23 mouse cellular contexts compared by ENCODE assay signal in genomic region chr3:65626290-65626914, GRCm38 (mm10). TPM values are rescaled to one million over a fixed set of nuclear protein-coding genes. Genes with fewer than 3 reads are reported as not detected.
DNase-seq lines count a peak whose midpoint lies in the region; ATAC-seq and TF ChIP-seq lines count a peak whose summit lies in the region.
"Had no signal": no experiment of that assay in that cellular context is flagged by ENCODE, and none has a peak within 500 bp of the region (broad histone marks: within the 10 kb centered on the region; RNA-seq: fewer than 3 reads in every experiment).

No protein-coding gene starts in this region.

- ATAC-seq in intestine, postnatal 0 days, result no peak
- no peak for ATAC-seq in intestine, embryonic 15.5 days
- no peak for ATAC-seq in embryonic facial prominence, embryonic 13.5 days (ENCODE audit: insufficient number of reproducible peaks, insufficient read depth, low FRiP score, low TSS enrichment, low read depth)
- ATAC-seq in stomach, postnatal 0 days (ENCODE audit: low FRiP score, low TSS enrichment), result no peak
- ATAC-seq: forebrain, embryonic 16.5 days had no signal

- H3K27me3 ChIP-seq in intestine, postnatal 0 days (replicated peaks; ENCODE audit: control insufficient read depth, insufficient read depth, low read length), result no peaks in the 10 kb centered on the region
- no peaks in the 10 kb centered on the region for H3K27me3 ChIP-seq in intestine, embryonic 15.5 days (replicated peaks)
- H3K27me3 ChIP-seq in embryonic facial prominence, embryonic 13.5 days, result no peaks in the 10 kb centered on the region
- no peaks in the 10 kb centered on the region for H3K27me3 ChIP-seq in stomach, postnatal 0 days (ENCODE audit: control insufficient read depth, insufficient read depth, low read length)
- H3K27me3 ChIP-seq: heart, embryonic 13.5 days; hindbrain, embryonic 15.5 days; kidney, embryonic 15.5 days had no signal

- intact Hi-C loops in left cerebral cortex, postnatal 10 days (cut with DNase I), result no loop called here

- 0 out of 2 replicates have a peak overlapping the region, but pooled peaks have one; percentile 35 for H3K4me2 ChIP-seq in intestine, postnatal 0 days (replicated peaks; ENCODE audit: low read depth)
- no peak overlapping the region for H3K4me2 ChIP-seq in intestine, embryonic 15.5 days (replicated peaks)
- no peak overlapping the region for H3K4me2 ChIP-seq in embryonic facial prominence, embryonic 13.5 days
- H3K4me2 ChIP-seq in stomach, postnatal 0 days (replicated peaks; ENCODE audit: low read depth), result peak overlapping the region; percentile 0; the same call in 1 of the 2 replicates
- H3K4me2 ChIP-seq: heart, embryonic 13.5 days; hindbrain, embryonic 15.5 days; kidney, embryonic 15.5 days had no signal

- TF ChIP-seq CTCF in intestine, postnatal 0 days (IDR thresholded peaks at IDR 0.05; ENCODE audit: low read depth), result no peak
- no peak for TF ChIP-seq CTCF in stomach, postnatal 0 days (IDR thresholded peaks at IDR 0.05; ENCODE audit: low read depth)

- 77% methylated on average over 7 of the region's 7 CpGs for WGBS in intestine, postnatal 0 days
- WGBS in intestine, embryonic 15.5 days, result 76% methylated on average over 7 of the region's 7 CpGs
- 74% methylated on average over 7 of the region's 7 CpGs for WGBS in embryonic facial prominence, embryonic 13.5 days
- 73% methylated on average over 7 of the region's 7 CpGs for WGBS in stomach, postnatal 0 days

- no peak overlapping the region for H3K4me3 ChIP-seq in intestine, postnatal 0 days (ENCODE audit: low read depth, low read length)
- no peak overlapping the region for H3K4me3 ChIP-seq in intestine, embryonic 15.5 days (replicated peaks)
- H3K4me3 ChIP-seq in embryonic facial prominence, embryonic 13.5 days, result no peak overlapping the region
- no peak overlapping the region for H3K4me3 ChIP-seq in stomach, postnatal 0 days (ENCODE audit: low read depth, low read length)
- H3K4me3 ChIP-seq: forebrain, embryonic 10.5 days; heart, adult 2 months; heart, embryonic 13.5 days; hindbrain, embryonic 15.5 days; kidney, embryonic 15.5 days had no signal

- no peak for TF ChIP-seq EP300 in stomach, postnatal 0 days (optimal IDR thresholded peaks at IDR 0.05)

- H3K36me3 ChIP-seq in intestine, postnatal 0 days (ENCODE audit: control insufficient read depth, insufficient read depth), result no peaks in the 10 kb centered on the region
- no peaks in the 10 kb centered on the region for H3K36me3 ChIP-seq in intestine, embryonic 15.5 days
- no peaks in the 10 kb centered on the region for H3K36me3 ChIP-seq in embryonic facial prominence, embryonic 13.5 days
- no peaks in the 10 kb centered on the region for H3K36me3 ChIP-seq in stomach, postnatal 0 days (ENCODE audit: control insufficient read depth, insufficient read depth, low read length)
- H3K36me3 ChIP-seq: forebrain, embryonic 10.5 days; heart, embryonic 13.5 days; hindbrain, embryonic 15.5 days; kidney, embryonic 15.5 days had no signal

- no peak overlapping the region for H3K9ac ChIP-seq in intestine, postnatal 0 days (ENCODE audit: low read depth, low read length)
- no peak overlapping the region for H3K9ac ChIP-seq in intestine, embryonic 15.5 days
- no peak overlapping the region for H3K9ac ChIP-seq in embryonic facial prominence, embryonic 13.5 days
- no peak overlapping the region for H3K9ac ChIP-seq in stomach, postnatal 0 days (ENCODE audit: low read length)
- H3K9ac ChIP-seq: heart, embryonic 13.5 days; hindbrain, embryonic 15.5 days; kidney, embryonic 15.5 days had no signal

- H3K9me3 ChIP-seq in intestine, postnatal 0 days (ENCODE audit: control insufficient read depth), result no peaks in the 10 kb centered on the region
- H3K9me3 ChIP-seq in intestine, embryonic 15.5 days, result no peaks in the 10 kb centered on the region
- no peaks in the 10 kb centered on the region for H3K9me3 ChIP-seq in embryonic facial prominence, embryonic 13.5 days
- H3K9me3 ChIP-seq in stomach, postnatal 0 days (ENCODE audit: control insufficient read depth, low read length), result no peaks in the 10 kb centered on the region
- H3K9me3 ChIP-seq: forebrain, embryonic 10.5 days; heart, embryonic 13.5 days; hindbrain, embryonic 15.5 days; kidney, embryonic 15.5 days had no signal

- no peak overlapping the region for H3K27ac ChIP-seq in intestine, postnatal 0 days (ENCODE audit: low read depth, low read length)
- no peak overlapping the region for H3K27ac ChIP-seq in intestine, embryonic 15.5 days
- peak overlapping the region; percentile 60 for H3K27ac ChIP-seq in embryonic facial prominence, embryonic 13.5 days
- H3K27ac ChIP-seq in stomach, postnatal 0 days (replicated peaks), result no peak overlapping the region
- H3K27ac ChIP-seq: forebrain, embryonic 10.5 days; heart, adult 2 months; heart, embryonic 13.5 days; hindbrain, embryonic 15.5 days; kidney, embryonic 15.5 days had no signal

- H3K4me1 ChIP-seq in intestine, postnatal 0 days (replicated peaks; ENCODE audit: control insufficient read depth, insufficient read depth, low read length), result no peaks in the 10 kb centered on the region
- H3K4me1 ChIP-seq in intestine, embryonic 15.5 days (replicated peaks), result no peaks in the 10 kb centered on the region
- peaks cover 23% of the 10 kb centered on the region for H3K4me1 ChIP-seq in embryonic facial prominence, embryonic 13.5 days
- no peaks in the 10 kb centered on the region for H3K4me1 ChIP-seq in stomach, postnatal 0 days (replicated peaks; ENCODE audit: control insufficient read depth, insufficient read depth)
- H3K4me1 ChIP-seq: hindbrain, embryonic 15.5 days had no signal

- peak; percentile 67 for DNase-seq in NIH3T3 (ENCODE audit: low read depth)
- DNase-seq in stomach, postnatal 0 days (ENCODE audit: low spot score), result no peak
- DNase-seq in cerebellum, postnatal 14 days, result no peak
- DNase-seq in left cerebral cortex, postnatal 10 days (ENCODE audit: extremely low spot score in 1 of 2, low spot score in 2 of 2), result no peak
- DNase-seq: adrenal gland, postnatal 10 days; cerebellum, adult 2 months; cerebellum, postnatal 36 days; gastrocnemius, postnatal 14 days; heart, adult 2 months; heart, postnatal 36 days; kidney, adult 11 months; kidney, postnatal 36 days; lung, postnatal 4 days; thymus, postnatal 36 days had no signal

RNA-seq across cellular contexts. Expression of gene Lekr1, which starts 39.6 kb away (rescaled TPM):
- polyA plus RNA-seq in intestine, postnatal 0 days (2015; fragmentation: Nextera tagmentation; extraction: Ambion mirVana), result 3.4 and 4.7 TPM in 2 replicates
- 6.5 and 7.5 TPM in 2 replicates for polyA plus RNA-seq in intestine, embryonic 15.5 days (2015; fragmentation: Nextera tagmentation; extraction: Ambion mirVana)
- 8.9 and 10.6 TPM in 2 replicates for polyA plus RNA-seq in embryonic facial prominence, embryonic 13.5 days (2015; fragmentation: Nextera tagmentation; extraction: Ambion mirVana)
- 3.3 and 4.0 TPM in 2 replicates for polyA plus RNA-seq in stomach, postnatal 0 days (2015; fragmentation: Nextera tagmentation; extraction: Ambion mirVana)
- total RNA-seq in left cerebral cortex, postnatal 10 days (2021), result 1 to 10 TPM; 6.5 to 8.9 TPM
- polyA plus RNA-seq: liver, adult 2 months had no signal

Comparison
In these comparisons a context has a peak if more than half of its experiments do, and no peak if none do; other contexts are left out.
1. H3K4me2 ChIP-seq: peak in intestine, postnatal 0 days (single experiment) and stomach, postnatal 0 days (single experiment); none in intestine, embryonic 15.5 days (single experiment) and embryonic facial prominence, embryonic 13.5 days (single experiment).